Mouse (Mus musculus) heart, postnatal 4 days (tissue): ENCODE measurements around the gene Ttc8. TPM values are rescaled to one million over a fixed set of nuclear protein-coding genes. Genes with fewer than 3 reads are reported as not detected.
"Not testable (repeated sequence)": the region's sequence is repeated elsewhere in the genome, so short reads cannot be mapped to it uniquely, and the experiment has no call there.

Experiments used
- DNase-seq: peaks from one replicate; pipeline ENCODE4 v3.0.0; 2021
- total RNA-seq, 2 experiments: library from RNA; stranded (reverse); gene quantifications; 2 replicates each; pipeline ENCODE4 v1.2.3; 2021

Ttc8 gene
- 10 to 100 TPM; 11.8 to 12.5 TPM for total RNA-seq

GRCm38 (mm10) chr12:98920194-98920991 lies at the start of gene Ttc8:
Gene Ttc8 (plus strand): TSS chr12:98920574.
- peak; percentile 84 for DNase-seq

- DNase-seq: no peak
Observed at GRCm38 (mm10) chr12:98872836-98873235, 47.5 kb upstream of the Ttc8 start.

DNA sequence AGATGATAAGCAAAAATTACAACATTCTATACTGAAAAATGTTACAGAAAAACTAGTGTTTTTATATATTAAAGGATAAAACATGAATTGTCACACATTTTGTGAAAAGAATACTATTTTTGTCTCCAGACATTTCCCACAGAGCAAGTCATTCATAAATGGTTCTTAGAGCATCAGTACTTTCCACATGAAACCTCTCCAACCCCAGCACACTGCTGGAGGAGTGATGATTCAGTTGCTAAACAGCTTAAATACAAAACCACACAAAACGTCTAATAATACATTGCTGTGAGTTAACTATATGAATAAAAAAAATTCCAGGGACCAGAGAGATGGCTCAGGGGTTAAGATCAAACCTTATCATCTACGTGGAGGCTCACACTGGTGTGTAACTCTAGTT lies 45.2 kb upstream of the Ttc8 start:
- no peak for DNase-seq

- DNase-seq: no peak
Observed at GRCm38 (mm10) chr12:98878693-98879092, 41.7 kb upstream of the Ttc8 start.

- DNase-seq: peak; percentile 52
Observed at GRCm38 (mm10) chr12:98881796-98882195, 38.6 kb upstream of the Ttc8 start.

DNA sequence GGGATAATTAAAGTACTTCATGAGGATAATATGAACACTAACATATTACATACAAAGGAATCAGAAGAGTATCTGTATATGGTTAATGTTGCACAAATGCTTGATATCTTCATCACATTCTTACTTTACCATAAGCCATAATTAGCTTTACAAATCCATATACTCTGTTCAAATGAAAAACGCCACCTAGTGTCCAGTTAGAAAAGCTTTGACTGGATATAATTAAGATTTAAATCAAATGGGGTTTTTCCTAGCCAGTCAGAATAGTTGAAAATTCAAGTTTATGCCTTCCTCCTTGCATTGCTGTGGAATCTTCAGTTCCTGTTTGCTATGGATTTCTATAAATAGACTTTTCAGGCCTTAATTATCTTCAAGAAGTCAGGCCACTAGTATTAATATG lies 35.9 kb upstream of the Ttc8 start:
- no peak for DNase-seq

GRCm38 (mm10) chr12:98896761-98897160 lies 23.6 kb upstream of the Ttc8 start:
- no peak for DNase-seq

DNA sequence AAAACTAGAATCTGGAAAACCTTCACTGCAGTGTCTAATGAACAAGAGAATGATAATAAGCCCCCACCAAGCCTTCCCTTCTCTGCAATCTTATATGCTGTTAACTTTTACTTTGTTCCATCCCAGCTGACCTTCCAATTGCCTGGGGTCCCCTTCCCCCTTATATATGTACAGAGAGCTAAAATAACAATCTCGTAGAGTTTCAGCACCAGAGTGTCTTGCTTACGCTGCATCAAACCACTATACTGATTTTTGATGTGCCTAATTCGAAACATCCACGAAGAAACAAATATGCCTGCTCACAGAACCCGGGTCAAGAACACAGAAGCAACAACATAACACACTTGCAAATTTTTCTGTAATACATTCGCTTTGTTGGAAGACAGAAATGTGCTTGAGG lies 20.7 kb upstream of the Ttc8 start:
- no peak for DNase-seq

GRCm38 (mm10) chr12:98900341-98900880 lies 20.0 kb upstream of the Ttc8 start:
- DNase-seq: no peak

DNA sequence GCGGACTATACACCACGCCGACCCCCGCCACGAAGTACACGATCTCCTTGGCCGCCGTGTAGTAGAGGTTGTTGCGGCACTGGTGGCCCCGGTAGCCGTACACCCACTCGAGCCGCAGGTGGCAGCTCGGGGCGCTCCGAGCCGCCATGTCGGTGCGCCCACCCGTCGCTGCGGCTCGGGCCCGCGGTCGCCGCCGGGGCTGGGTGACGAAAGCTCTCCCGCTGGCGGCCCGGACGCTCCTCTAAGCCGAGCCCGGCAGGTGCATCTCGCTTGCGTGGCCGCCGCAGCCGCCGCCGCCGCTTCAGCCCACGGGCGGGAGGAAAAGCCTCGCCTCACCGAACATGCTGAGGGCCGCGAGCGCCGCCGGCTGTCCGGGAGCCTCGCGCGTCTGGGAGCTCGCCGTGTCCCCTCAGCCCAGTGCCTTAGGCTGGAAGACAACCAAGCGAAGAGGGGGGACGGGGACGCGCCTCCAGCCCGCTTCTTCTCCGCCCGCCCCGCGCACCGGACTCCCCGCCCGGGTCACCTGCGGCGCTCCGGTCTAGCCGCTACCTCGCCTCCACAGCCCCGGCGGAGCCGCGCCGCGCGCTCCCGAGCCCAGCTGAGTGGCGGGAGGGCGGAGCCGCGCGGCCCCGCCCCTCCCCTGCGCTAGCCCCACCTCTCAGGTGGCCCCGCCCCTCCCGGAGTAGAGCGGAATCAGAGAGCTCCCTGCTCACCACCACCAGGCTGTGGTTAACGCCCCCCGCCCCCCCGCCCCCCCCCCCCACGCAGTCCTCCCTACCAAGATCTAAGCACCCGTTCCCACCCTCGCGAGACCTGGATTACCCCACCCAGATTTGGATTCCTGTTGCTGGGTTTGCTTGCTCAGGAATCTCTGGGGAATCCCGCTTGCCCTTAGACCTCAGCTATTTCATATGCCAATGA lies 19.2 kb upstream of the Ttc8 start, which contains the start of gene Eml5:
TSS of gene Eml5 (minus strand) at position 604 of the 921 bp plus-strand sequence.
- peak; percentile 81 for DNase-seq

DNA sequence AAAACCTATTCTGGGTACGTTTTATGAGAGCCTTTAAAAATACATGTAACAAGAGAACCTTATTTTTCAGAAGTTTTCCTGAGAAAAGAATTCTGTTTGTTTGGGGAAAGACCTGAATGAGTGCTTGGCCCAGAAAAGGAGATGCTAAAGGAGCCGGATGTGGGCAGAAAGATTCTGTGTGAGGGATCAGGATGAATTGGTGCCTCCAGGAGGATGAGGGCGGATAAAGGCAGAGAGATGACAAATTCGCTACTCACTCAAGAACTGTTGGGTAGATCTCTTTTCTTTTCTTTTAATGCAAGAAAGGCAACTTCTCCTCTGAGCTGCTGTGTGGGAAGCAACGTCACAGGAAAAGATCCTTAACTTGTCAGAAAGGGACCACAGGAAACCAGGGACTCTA lies 14.9 kb upstream of the Ttc8 start:
- DNase-seq: no peak

- peak; percentile 16 for DNase-seq
Observed at GRCm38 (mm10) chr12:98910096-98910495, 10.3 kb upstream of the Ttc8 start.

- no peak for DNase-seq
Observed at GRCm38 (mm10) chr12:98931174-98931573, 10.8 kb downstream of the Ttc8 start.

GRCm38 (mm10) chr12:98932441-98932840 lies 12.1 kb downstream of the Ttc8 start:
- no peak for DNase-seq

GRCm38 (mm10) chr12:98932856-98933255 lies 12.5 kb downstream of the Ttc8 start:
- DNase-seq: no peak

DNA sequence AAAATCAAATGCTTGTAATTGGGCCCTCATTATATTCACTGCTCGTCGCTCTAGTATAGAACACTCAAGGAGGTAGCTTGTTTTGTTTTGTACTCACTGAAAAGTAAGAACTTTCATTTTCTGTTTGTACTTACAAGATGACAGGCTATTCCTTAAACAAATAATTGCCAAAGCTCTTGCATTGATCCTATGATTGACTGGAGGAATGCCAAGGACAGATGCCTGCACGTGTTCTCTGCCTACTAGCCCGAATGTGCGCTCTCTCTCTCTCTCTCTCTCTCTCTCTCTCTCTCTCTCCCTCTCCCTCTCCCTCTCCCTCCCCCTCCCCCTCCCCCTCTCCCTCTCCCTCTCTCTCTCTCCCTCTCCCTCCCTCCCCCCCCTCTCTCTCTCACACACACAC lies 30.9 kb downstream of the Ttc8 start:
- not testable (repeated sequence) for DNase-seq

- no peak for DNase-seq
Observed at GRCm38 (mm10) chr12:98956951-98957350, 36.6 kb downstream of the Ttc8 start.

DNA sequence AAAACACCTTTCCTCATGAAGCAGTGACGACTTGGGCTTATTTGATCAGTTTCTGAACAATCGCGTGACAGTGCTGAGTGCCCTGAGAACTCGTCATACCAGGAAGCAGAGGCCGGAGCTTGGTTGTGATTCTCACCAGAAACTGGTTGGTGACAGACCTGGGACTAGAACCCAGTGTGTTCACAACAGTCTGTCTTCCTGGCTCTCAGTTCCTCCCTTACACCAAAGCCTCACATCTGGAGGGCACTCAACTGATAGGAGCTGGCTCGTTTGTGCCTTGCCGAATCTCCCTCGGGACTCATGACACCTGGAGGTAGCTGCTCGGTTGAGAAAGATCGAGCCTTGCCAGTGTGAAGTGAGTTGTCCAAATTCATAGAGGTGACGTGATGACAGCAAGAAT lies 37.1 kb downstream of the Ttc8 start:
- no peak for DNase-seq

GRCm38 (mm10) chr12:98961008-98961407 lies 40.6 kb downstream of the Ttc8 start:
- DNase-seq: no peak

DNA sequence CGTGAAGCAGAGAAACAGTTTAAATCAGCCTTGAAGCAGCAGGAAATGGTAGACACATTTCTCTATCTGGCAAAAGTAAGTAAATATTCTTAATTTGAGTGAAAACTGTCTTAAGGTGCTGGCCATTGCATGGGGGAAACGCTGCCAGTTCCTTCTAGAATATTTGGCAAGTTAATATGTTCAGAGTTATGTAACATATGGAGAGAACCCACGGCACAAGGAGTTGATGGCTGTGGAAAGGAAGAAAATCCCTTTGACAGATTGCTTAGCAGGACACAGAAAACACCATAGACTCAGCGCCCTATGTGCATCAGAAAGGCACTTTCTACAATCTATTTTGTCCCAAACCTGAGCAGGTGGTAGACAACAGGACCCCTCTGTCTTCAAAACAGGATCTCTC lies 41.0 kb downstream of the Ttc8 start:
- no peak for DNase-seq

DNA sequence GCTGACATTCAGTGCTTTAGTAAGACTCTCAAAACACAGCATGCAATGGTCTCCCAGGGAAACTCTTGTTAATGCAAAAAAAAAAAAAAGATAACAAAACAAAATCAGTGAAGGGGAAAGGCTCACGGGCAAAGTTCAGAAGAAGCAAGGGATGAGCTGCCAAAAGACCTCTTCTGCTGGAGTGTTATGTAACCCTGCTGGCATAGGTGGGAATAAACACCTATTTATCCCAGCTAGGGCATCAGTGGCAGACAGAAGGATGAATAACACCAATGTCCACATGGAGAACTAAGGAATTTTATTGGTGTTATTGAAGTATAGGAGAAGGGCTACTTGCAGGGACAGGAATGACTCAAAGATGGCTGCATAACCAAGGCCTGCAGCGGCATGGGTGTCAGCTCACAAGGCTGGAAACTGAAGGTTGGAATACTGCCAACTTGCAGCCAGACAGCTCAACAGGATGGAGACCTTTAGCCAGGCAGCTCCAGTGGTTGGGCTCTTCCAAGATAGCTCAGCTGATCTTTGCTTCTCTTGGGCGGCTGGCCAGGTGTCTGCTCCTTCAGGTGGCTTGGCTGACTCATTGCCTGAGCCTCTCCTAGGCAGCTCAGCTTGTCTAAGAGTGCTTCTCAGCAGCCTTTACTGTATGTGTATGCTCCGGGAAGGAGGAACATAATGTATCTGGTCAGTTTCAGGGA lies 45.2 kb downstream of the Ttc8 start:
- peak; percentile 11 for DNase-seq

DNA sequence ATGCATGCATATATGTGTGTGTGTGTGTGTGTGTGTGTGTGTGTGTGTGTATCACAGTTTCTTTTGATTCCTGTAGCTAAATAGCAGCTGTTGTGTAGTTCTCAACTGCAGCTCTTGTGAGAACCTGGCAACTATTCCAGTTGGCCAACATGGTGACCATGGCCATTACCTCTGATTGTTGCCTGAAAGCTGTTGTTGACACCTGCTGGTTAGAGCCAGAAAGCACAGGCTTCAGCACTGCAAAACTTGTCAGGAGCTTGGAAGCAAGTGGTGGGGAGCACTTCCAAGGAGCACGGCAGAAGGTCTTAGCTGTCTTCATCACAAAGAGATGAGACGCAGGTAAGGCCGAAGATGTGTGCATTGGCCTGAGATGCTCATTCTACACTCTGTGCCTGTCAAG lies 51.9 kb downstream of the Ttc8 start:
- DNase-seq: no peak

DNA sequence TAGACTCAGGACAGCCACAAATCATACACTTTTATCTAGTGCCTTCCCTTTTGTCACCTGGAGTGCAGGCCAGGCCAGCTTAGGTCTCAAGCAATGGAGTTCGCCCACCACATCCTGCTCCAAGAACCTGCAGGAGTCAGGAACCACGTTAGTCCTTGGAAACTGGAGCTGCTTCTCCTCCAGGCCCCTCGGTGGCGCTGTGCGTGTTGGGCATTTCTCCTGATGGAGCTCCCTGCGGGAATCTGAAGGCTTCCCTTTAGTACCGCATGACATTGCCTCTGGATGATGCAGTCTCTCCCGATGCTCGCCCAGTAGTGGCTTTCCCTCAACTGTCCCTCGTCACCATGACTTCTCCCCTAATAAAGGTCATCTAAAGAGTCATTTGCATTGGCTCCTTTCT lies 53.1 kb downstream of the Ttc8 start:
- DNase-seq: no peak
